In the genomic region with DNA sequence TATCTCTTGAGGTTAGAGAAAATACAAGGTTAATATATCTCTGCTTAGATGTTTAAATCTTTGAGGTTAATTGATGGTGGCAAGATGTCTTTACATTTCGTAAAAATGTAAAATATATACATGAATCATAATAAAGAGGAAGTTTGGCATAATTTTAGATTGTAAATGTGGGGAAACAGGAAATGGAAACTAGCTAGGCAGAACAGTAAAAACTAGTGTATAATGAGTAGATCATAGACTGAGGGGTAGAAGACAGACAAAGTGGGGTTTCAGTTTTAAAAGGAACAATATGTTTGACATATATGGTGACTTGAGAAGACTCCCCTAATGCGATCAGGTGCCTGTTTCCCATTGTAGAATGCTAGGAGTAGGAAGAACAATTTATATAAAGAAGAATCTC, we compare ENCODE assay signal across 14 mouse cellular contexts.
"Had no signal": no experiment of that assay in that cellular context is flagged by ENCODE, and none has a peak within 500 bp of the region (broad histone marks: within the 10 kb centered on the region; RNA-seq: fewer than 3 reads in every experiment).

No protein-coding gene starts in this region.

- H3K4me2 ChIP-seq: liver, embryonic 12.5 days; lung, embryonic 14.5 days; midbrain, embryonic 11.5 days; midbrain, embryonic 15.5 days; neural tube, embryonic 13.5 days had no signal

- H3K4me3 ChIP-seq: limb, embryonic 10.5 days; liver, embryonic 12.5 days; megakaryocyte, embryonic 14.5 days; midbrain, embryonic 15.5 days; neural tube, embryonic 13.5 days had no signal

- H3K4me1 ChIP-seq: limb, embryonic 10.5 days; liver, embryonic 12.5 days; megakaryocyte, embryonic 14.5 days; midbrain, embryonic 15.5 days; neural tube, embryonic 13.5 days had no signal

- H3K27me3 ChIP-seq: liver, embryonic 12.5 days; megakaryocyte, embryonic 14.5 days; midbrain, embryonic 15.5 days; neural tube, embryonic 13.5 days had no signal

- ATAC-seq: liver, embryonic 12.5 days; midbrain, embryonic 15.5 days had no signal

- DNase-seq: kidney, adult 11 months; kidney, adult 9 months; kidney, postnatal 10 days; lung, embryonic 14.5 days; lung, postnatal 10 days; right cerebral cortex, postnatal 14 days; thymus, adult 2 months; thymus, postnatal 36 days had no signal

- H3K9ac ChIP-seq: liver, embryonic 12.5 days; lung, embryonic 14.5 days; midbrain, embryonic 15.5 days; neural tube, embryonic 13.5 days had no signal

- H3K27ac ChIP-seq: limb, embryonic 10.5 days; liver, embryonic 12.5 days; midbrain, embryonic 15.5 days; neural tube, embryonic 13.5 days had no signal

- H3K9me3 ChIP-seq: limb, embryonic 10.5 days; liver, embryonic 12.5 days; midbrain, embryonic 15.5 days; neural tube, embryonic 13.5 days had no signal

- H3K36me3 ChIP-seq: limb, embryonic 10.5 days; liver, embryonic 12.5 days; midbrain, embryonic 15.5 days; neural tube, embryonic 13.5 days had no signal
